Mouse (Mus musculus): ENCODE measurements around the gene Tarsl2.

GRCm38 (mm10) chr7:65737286-65738040 is 92.8 kb downstream of the Tarsl2 start:
- TF ChIP-seq CTCF (IDR thresholded peaks at IDR 0.05; ENCODE audit: borderline replicate concordance, insufficient read depth, low read depth, low read length): no peak
- TF ChIP-seq POLR2A (IDR thresholded peaks at IDR 0.05; ENCODE audit: borderline replicate concordance, insufficient read depth, low read length): no peak
